Mouse (Mus musculus) MEL (cell line): ENCODE measurements around the gene Smim15. TPM values are rescaled to one million over a fixed set of nuclear protein-coding genes. Genes with fewer than 3 reads are reported as not detected.

Experiments used
- DNase-seq: peaks from one replicate; pipeline ENCODE4 v3.0.0; 2011; ENCODE audit warnings: low read depth, low spot score
- H3K27ac ChIP-seq: 2 replicates; pipeline ENCODE4 v1.5.1; 2012; ENCODE audit warnings: low read depth, mild to moderate bottlenecking, control low read depth, low read length, moderate library complexity; ENCODE audit not compliant: control insufficient read depth
- H3K27me3 ChIP-seq, 2 experiments: fragments of 150-350 bp in 1 of 2; sonication (generic) in 1 of 2; 2 replicates each; pipeline ENCODE4 v1.6.1; 2012; ENCODE audit warnings: low read length in 2 of 2, mild to moderate bottlenecking in 2 of 2, improper control_type of control experiment in 1 of 2, moderate library complexity in 1 of 2; ENCODE audit not compliant: insufficient read depth in 2 of 2, control insufficient read depth in 1 of 2
- H3K36me3 ChIP-seq, 2 experiments: 2 replicates each; pipeline ENCODE4 v1.6.1; 2012 to 2014; ENCODE audit warnings: low read length in 2 of 2, improper control_type of control experiment in 1 of 2, inconsistent platforms in 1 of 2, mild to moderate bottlenecking in 1 of 2; ENCODE audit not compliant: insufficient read depth in 2 of 2, control insufficient read depth in 1 of 2
- H3K4me1 ChIP-seq, 2 experiments: fragments of 150-350 bp in 1 of 2; sonication (generic) in 1 of 2; 2 replicates each; pipeline ENCODE4 v1.6.1; 2012; ENCODE audit warnings: low read length in 2 of 2, improper control_type of control experiment in 1 of 2, mild to moderate bottlenecking in 1 of 2; ENCODE audit not compliant: insufficient read depth in 2 of 2, control insufficient read depth in 1 of 2
- H3K4me3 ChIP-seq, 2 experiments: fragments of 150-350 bp in 1 of 2; sonication (generic) in 1 of 2; 2 replicates each; pipeline ENCODE4 v1.5.1; 2012; ENCODE audit warnings: low read depth in 2 of 2, low read length in 2 of 2, mild to moderate bottlenecking in 2 of 2, moderate library complexity in 2 of 2, control low read depth in 1 of 2, improper control_type of control experiment in 1 of 2; ENCODE audit not compliant: control insufficient read depth in 1 of 2, insufficient read depth in 1 of 2
- H3K79me2 ChIP-seq: 2 replicates; pipeline ENCODE4 v1.6.1; 2012; ENCODE audit warnings: mild to moderate bottlenecking, low read length, moderate library complexity; ENCODE audit not compliant: control insufficient read depth, poor library complexity, insufficient read depth
- H3K9ac ChIP-seq: 2 replicates; pipeline ENCODE4 v1.6.1; 2012; ENCODE audit warnings: low read depth, mild to moderate bottlenecking, control low read depth, low read length, moderate library complexity; ENCODE audit not compliant: control insufficient read depth, poor library complexity, severe bottlenecking
- H3K9me3 ChIP-seq: fragments of 150-350 bp; sonication (generic); replicated peaks from 2 replicates; pipeline ENCODE4 v1.6.1; 2012; ENCODE audit warnings: mild to moderate bottlenecking, low read length, improper control_type of control experiment, moderate library complexity; ENCODE audit not compliant: insufficient read depth
- CHD1 ChIP-seq: IDR thresholded peaks from 2 replicates; pipeline ENCODE4 v1.6.1; 2012; ENCODE audit warnings: low read depth, mild to moderate bottlenecking, inconsistent platforms, low read length, improper control_type of control experiment
- CTCF ChIP-seq, 3 experiments: IDR thresholded peaks in 2 of 3; conservative IDR thresholded peaks in 1 of 3; 2 replicates each; pipeline ENCODE4 v1.5.1; 2011 to 2012; ENCODE audit warnings: low read length in 3 of 3, low read depth in 2 of 3, mild to moderate bottlenecking in 2 of 3, improper control_type of control experiment in 1 of 3, inconsistent platforms in 1 of 3, mixed read lengths in 1 of 3, moderate library complexity in 1 of 3; ENCODE audit not compliant: control insufficient read depth in 1 of 3, insufficient read depth in 1 of 3, poor library complexity in 1 of 3, severe bottlenecking in 1 of 3
- ELF1 ChIP-seq: IDR thresholded peaks from 2 replicates; pipeline ENCODE4 v1.6.1; 2014; ENCODE audit warnings: low read depth, mild to moderate bottlenecking, inconsistent platforms, low read length, improper control_type of control experiment, moderate library complexity
- ETS1 ChIP-seq: IDR thresholded peaks from 2 replicates; pipeline ENCODE4 v1.6.1; 2012; ENCODE audit warnings: low read depth, mild to moderate bottlenecking, inconsistent platforms, low read length, improper control_type of control experiment, moderate library complexity
- GABPA ChIP-seq: IDR thresholded peaks from 2 replicates; pipeline ENCODE4 v1.6.1; 2012; ENCODE audit warnings: low read depth, mild to moderate bottlenecking, inconsistent platforms, low read length, improper control_type of control experiment, moderate library complexity
- JUND ChIP-seq: IDR thresholded peaks from 2 replicates; pipeline ENCODE4 v1.6.1; 2011; ENCODE audit warnings: low read depth, mild to moderate bottlenecking, improper control_type of control experiment, low read length
- MAFK ChIP-seq: IDR thresholded peaks from 2 replicates; pipeline ENCODE4 v1.6.1; 2011; ENCODE audit warnings: low read depth, mild to moderate bottlenecking, low read length, improper control_type of control experiment, borderline replicate concordance
- MAZ ChIP-seq: IDR thresholded peaks from 2 replicates; pipeline ENCODE4 v1.6.1; 2012; ENCODE audit warnings: low read depth, mild to moderate bottlenecking, inconsistent platforms, low read length, improper control_type of control experiment
- MXI1 ChIP-seq: IDR thresholded peaks from 2 replicates; pipeline ENCODE4 v1.6.1; 2011; ENCODE audit warnings: mild to moderate bottlenecking, low read depth, low read length, improper control_type of control experiment
- MYB ChIP-seq: IDR thresholded peaks from 2 replicates; pipeline ENCODE4 v1.6.1; 2011; ENCODE audit warnings: mild to moderate bottlenecking, low read depth, low read length, improper control_type of control experiment
- NELFE ChIP-seq: IDR thresholded peaks from 2 replicates; pipeline ENCODE4 v1.6.1; 2011; ENCODE audit warnings: low read depth, low read length, improper control_type of control experiment
- NRF1 ChIP-seq: IDR thresholded peaks from 2 replicates; pipeline ENCODE4 v1.6.1; 2014; ENCODE audit warnings: low read depth, mild to moderate bottlenecking, inconsistent platforms, low read length, improper control_type of control experiment, moderate library complexity; ENCODE audit not compliant: poor library complexity, insufficient read depth, severe bottlenecking
- POLR2A ChIP-seq, 2 experiments: IDR thresholded peaks; 2 replicates each; pipeline ENCODE4 v1.6.1; 2011 to 2012; ENCODE audit warnings: low read length in 2 of 2, mild to moderate bottlenecking in 2 of 2, control low read depth in 1 of 2, improper control_type of control experiment in 1 of 2, low read depth in 1 of 2, moderate library complexity in 1 of 2; ENCODE audit not compliant: control insufficient read depth in 1 of 2, insufficient read depth in 1 of 2, poor library complexity in 1 of 2
- POLR2AphosphoS2 ChIP-seq: IDR thresholded peaks from 2 replicates; pipeline ENCODE4 v1.6.1; 2011; ENCODE audit warnings: low read length, improper control_type of control experiment
- RAD21 ChIP-seq: IDR thresholded peaks from 2 replicates; pipeline ENCODE4 v1.6.1; 2011; ENCODE audit warnings: mild to moderate bottlenecking, low read depth, low read length, improper control_type of control experiment
- RCOR1 ChIP-seq: IDR thresholded peaks from 2 replicates; pipeline ENCODE4 v1.6.1; 2012; ENCODE audit warnings: low read depth, mild to moderate bottlenecking, inconsistent platforms, low read length, improper control_type of control experiment
- SIN3A ChIP-seq: IDR thresholded peaks from 2 replicates; pipeline ENCODE4 v1.6.1; 2012; ENCODE audit warnings: low read length, improper control_type of control experiment, inconsistent platforms
- UBTF ChIP-seq: IDR thresholded peaks from 2 replicates; pipeline ENCODE4 v1.6.1; 2012; ENCODE audit warnings: low read depth, mild to moderate bottlenecking, inconsistent platforms, low read length, improper control_type of control experiment, moderate library complexity, borderline replicate concordance; ENCODE audit not compliant: insufficient read depth
- USF1 ChIP-seq: IDR thresholded peaks from 2 replicates; pipeline ENCODE4 v1.6.1; 2014; ENCODE audit warnings: low read depth, mild to moderate bottlenecking, inconsistent platforms, low read length, improper control_type of control experiment, moderate library complexity
- USF2 ChIP-seq, 2 experiments: IDR thresholded peaks; 2 replicates each; pipeline ENCODE4 v1.6.1; 2011 to 2012; ENCODE audit warnings: improper control_type of control experiment in 2 of 2, low read length in 2 of 2, borderline replicate concordance in 1 of 2, inconsistent platforms in 1 of 2, low read depth in 1 of 2, mild to moderate bottlenecking in 1 of 2; ENCODE audit not compliant: insufficient read depth in 1 of 2
- ZC3H11A ChIP-seq: IDR thresholded peaks from 2 replicates; pipeline ENCODE4 v1.6.1; 2012; ENCODE audit warnings: low read depth, mild to moderate bottlenecking, inconsistent platforms, low read length, improper control_type of control experiment
- ZKSCAN1 ChIP-seq: IDR thresholded peaks from 2 replicates; pipeline ENCODE4 v1.6.1; 2012; ENCODE audit warnings: low read depth, mild to moderate bottlenecking, inconsistent platforms, low read length, improper control_type of control experiment, moderate library complexity
- ZMIZ1 ChIP-seq: IDR thresholded peaks from 2 replicates; pipeline ENCODE4 v1.6.1; 2012; ENCODE audit warnings: low read depth, mild to moderate bottlenecking, inconsistent platforms, low read length, improper control_type of control experiment, moderate library complexity
- ZNF384 ChIP-seq: IDR thresholded peaks from 2 replicates; pipeline ENCODE4 v1.6.1; 2012; ENCODE audit warnings: low read depth, mild to moderate bottlenecking, inconsistent platforms, low read length, improper control_type of control experiment
- polyA plus RNA-seq, 2 experiments: library from polyadenylated mRNA; stranded (reverse) in 1 of 2; unstranded in 1 of 2; fragments of >175 nt in 1 of 2; fragments of >200 nt in 1 of 2; gene quantifications; 2 replicates each; pipeline versions ENCODE4 v1.2.1 to v1.2.4; 2012; ENCODE audit warnings: low replicate concordance in 2 of 2, low read depth in 1 of 2; ENCODE audit not compliant: insufficient read length in 2 of 2, insufficient read depth in 1 of 2, missing spikeins in 1 of 2
- total RNA-seq: library from RNA; depleted of rRNA; stranded (reverse); fragments of 300-350 nt; gene quantifications from 2 replicates; pipeline ENCODE4 v1.2.3, GENCODE M21; 2012

Gene Smim15
- total and polyA plus RNA-seq, 3 experiments, result 73.4 to 122 TPM; not detected in 1

DNA sequence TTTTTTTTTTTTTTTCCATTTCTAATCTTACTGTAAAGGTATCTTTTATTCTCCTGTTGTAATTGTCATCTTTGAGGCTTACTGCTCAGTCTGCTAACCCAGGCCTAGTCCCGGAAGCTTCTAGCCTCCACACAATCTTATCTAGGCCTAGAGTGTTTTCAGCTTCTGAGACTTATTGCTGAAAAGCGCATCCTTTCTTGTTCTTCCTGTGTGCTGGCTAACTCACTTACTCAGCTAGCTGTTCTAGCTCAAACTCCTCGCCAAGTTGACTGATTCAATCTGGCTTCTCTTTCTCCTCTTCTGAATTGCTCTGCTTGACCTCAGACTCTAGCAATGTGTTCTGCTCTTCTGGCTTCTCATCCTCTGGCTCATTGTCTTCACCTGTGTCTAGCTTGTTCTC, 1.4 kb downstream of the Smim15 start (continued):
- no peak for TF ChIP-seq POLR2A (IDR thresholded peaks at IDR 0.05; ENCODE audit: control insufficient read depth in 1 of 2, insufficient read depth in 1 of 2, low read depth in 1 of 2, low read length in 2 of 2, poor library complexity in 1 of 2)
- no peak for TF ChIP-seq JUND

GRCm38 (mm10) chr13:108046071-108046470, 1.8 kb downstream of the Smim15 start:
- Histone ChIP-seq H3K79me2 (peaks cover 24% of the 10 kb centered on the region), H3K4me3 (peak overlapping the region; percentile 32 to 97), H3K27ac (peak overlapping the region; percentile 35), H3K9me3 (no peaks in the 10 kb centered on the region), H3K9ac (no peak overlapping the region), H3K36me3 (peaks cover 5 to 47% of the 10 kb centered on the region in 2 experiments; a peak in 3 of 4 replicates), H3K27me3 (no peaks in the 10 kb centered on the region), H3K4me1 (peaks cover 14 to 32% of the 10 kb centered on the region in 2 experiments)
- TF ChIP-seq POLR2AphosphoS2 (no peak), ZKSCAN1 (no peak), POLR2A (IDR thresholded peaks at IDR 0.05; ENCODE audit: control insufficient read depth in 1 of 2, insufficient read depth in 1 of 2, low read depth in 1 of 2, low read length in 2 of 2, poor library complexity in 1 of 2) (no peak), USF1 (no peak), MXI1 (no peak; the same call in 1 of the 2 replicates), ELF1 (no peak), ZNF384 (no peak), USF2 (IDR thresholded peaks at IDR 0.05; ENCODE audit: borderline replicate concordance in 1 of 2, insufficient read depth in 1 of 2, low read depth in 1 of 2, low read length in 2 of 2) (no peak), MAFK (no peak), CHD1 (no peak)
- DNase-seq, result no peak

- Histone ChIP-seq H3K27ac (no peak overlapping the region), H3K9me3 (no peaks in the 10 kb centered on the region), H3K79me2 (peaks cover 24% of the 10 kb centered on the region), H3K4me1 (peaks cover 13 to 31% of the 10 kb centered on the region in 2 experiments), H3K9ac (no peak overlapping the region), H3K36me3 (peaks cover 5 to 42% of the 10 kb centered on the region in 2 experiments; a peak in 3 of 4 replicates), H3K27me3 (no peaks in the 10 kb centered on the region), H3K4me3 (no peak overlapping the region)
- no peak for DNase-seq
- TF ChIP-seq POLR2A (IDR thresholded peaks at IDR 0.05; ENCODE audit: control insufficient read depth in 1 of 2, insufficient read depth in 1 of 2, low read depth in 1 of 2, low read length in 2 of 2, poor library complexity in 1 of 2) (no peak; a peak in 1 of 4 replicates), MXI1 (no peak), USF1 (no peak), RCOR1 (no peak), ZC3H11A (no peak), MYB (no peak), RAD21 (no peak), SIN3A (no peak), CTCF (IDR thresholded peaks at IDR 0.05 in 2 of 3, conservative IDR thresholded peaks at IDR 0.05 in 1 of 3; ENCODE audit: control insufficient read depth in 1 of 3, insufficient read depth in 1 of 3, low read depth in 2 of 3, low read length in 3 of 3, poor library complexity in 1 of 3, severe bottlenecking in 1 of 3) (no peak), ZMIZ1 (no peak), NELFE (no peak), UBTF (no peak), NRF1 (no peak), ZNF384 (no peak), MAZ (no peak), ETS1 (no peak), GABPA (no peak), ELF1 (no peak), USF2 (IDR thresholded peaks at IDR 0.05; ENCODE audit: borderline replicate concordance in 1 of 2, insufficient read depth in 1 of 2, low read depth in 1 of 2, low read length in 2 of 2) (no peak)
Observed at GRCm38 (mm10) chr13:108046891-108047290, 2.6 kb downstream of the Smim15 start.
